Mouse (Mus musculus) stomach, embryonic 16.5 days (tissue): ENCODE results near the gene Epha4. TPM values are rescaled to one million over a fixed set of nuclear protein-coding genes. Genes with fewer than 3 reads are reported as not detected.

Experiments used
- ATAC-seq: fragments of 200-750 bp; cut with Nextera tagmentation; 2 replicates; pipeline ENCODE4 v1.8.0; 2017; ENCODE audit warnings: moderate number of reproducible peaks, moderate TSS enrichment; ENCODE audit not compliant: insufficient read depth, low FRiP score
- H3K27ac ChIP-seq: fragments of 300-500 bp; sonication (generic); 2 replicates; pipeline ENCODE4 v1.5.1; 2014; ENCODE audit warnings: low read length
- H3K27me3 ChIP-seq: fragments of 300-500 bp; sonication (generic); 2 replicates; pipeline ENCODE4 v1.6.1; 2014; ENCODE audit warnings: low read length, control low read depth, mixed read lengths; ENCODE audit not compliant: control insufficient read depth, insufficient read depth
- H3K36me3 ChIP-seq: fragments of 300-500 bp; sonication (generic); 2 replicates; pipeline ENCODE4 v1.6.1; 2014; ENCODE audit warnings: low read length; ENCODE audit not compliant: control insufficient read depth, insufficient read depth
- H3K4me1 ChIP-seq: fragments of 300-500 bp; sonication (generic); 2 replicates; pipeline ENCODE4 v1.6.1; 2014; ENCODE audit warnings: low read length, control low read depth, mixed read lengths; ENCODE audit not compliant: control insufficient read depth, insufficient read depth
- H3K4me2 ChIP-seq: fragments of 300-500 bp; sonication (generic); 2 replicates; pipeline ENCODE4 v1.6.1; 2014; ENCODE audit warnings: low read depth, low read length, mixed read lengths
- H3K4me3 ChIP-seq: fragments of 300-500 bp; sonication (generic); replicated peaks from 2 replicates; pipeline ENCODE4 v1.5.1; 2014; ENCODE audit warnings: mild to moderate bottlenecking, low read length
- H3K9ac ChIP-seq: fragments of 300-500 bp; sonication (generic); 2 replicates; pipeline ENCODE4 v1.6.1; 2014; ENCODE audit warnings: low read length
- H3K9me3 ChIP-seq: fragments of 300-500 bp; sonication (generic); replicated peaks from 2 replicates; pipeline ENCODE4 v1.6.1; 2016; ENCODE audit warnings: low read length, control low read depth; ENCODE audit not compliant: control insufficient read depth
- WGBS: fragments of 180-500 bp; shearing (Covaris S2); extraction: QIAGEN DNeasy Blood & Tissue Kit; methylation state at CpG from one replicate; pipeline ENCODE4 v1.1.7; 2014; 5-methylcytosine and 5-hydroxymethylcytosine counted together
- polyA plus RNA-seq: library from polyadenylated mRNA; unstranded; fragments of >200 nt; fragmentation: Nextera tagmentation; extraction: Ambion mirVana; gene quantifications from 2 replicates; pipeline ENCODE4 v1.2.1, GENCODE M21; 2015

Epha4 gene
- polyA plus RNA-seq, 1 experiment from 2014 or later, result 12.0 TPM

DNA sequence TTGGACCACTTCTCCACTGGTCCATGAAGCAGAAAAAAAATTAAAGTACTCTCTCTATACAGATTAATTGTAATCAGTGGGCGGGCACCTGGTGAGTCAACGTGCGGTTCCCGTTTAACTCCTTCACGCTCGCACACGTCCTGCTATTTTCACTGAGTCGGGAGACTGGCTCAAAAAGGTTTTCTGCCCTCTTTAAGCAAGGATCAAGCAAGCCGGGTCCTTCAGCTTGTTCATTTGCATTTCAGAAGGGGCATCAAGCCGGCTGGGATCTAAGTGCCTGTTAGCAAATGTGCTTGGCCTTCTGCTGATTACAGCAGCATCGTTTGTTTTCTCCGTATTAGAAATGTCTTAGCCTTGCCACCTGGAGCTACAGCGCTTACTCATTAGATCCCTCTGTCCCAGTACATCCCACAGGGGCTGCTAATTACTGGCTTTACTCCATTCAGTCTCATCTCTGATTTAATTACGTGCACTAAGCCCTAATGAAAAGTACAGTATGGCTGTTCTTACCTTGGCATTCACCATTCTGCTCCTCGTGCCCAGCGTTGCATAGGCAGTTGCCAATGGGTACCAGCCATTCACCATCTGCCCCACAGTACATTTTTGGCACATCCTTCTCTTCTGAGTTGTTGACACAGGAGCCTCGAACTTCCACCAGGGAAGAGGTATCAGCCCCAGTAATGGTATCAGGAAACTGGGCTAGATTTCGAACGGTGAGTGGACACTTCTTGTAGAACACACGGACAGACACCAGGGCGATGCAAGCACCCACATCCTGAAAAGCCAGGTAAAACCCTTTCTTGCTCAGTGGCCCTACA is 8.6 kb downstream of the Epha4 start:
- H3K27me3 ChIP-seq, result no peaks in the 10 kb centered on the region
- H3K4me2 ChIP-seq, result peak overlapping the region; percentile 19; the same call in 1 of the 2 replicates
- 61% methylated on average over 21 of the region's 21 CpGs for WGBS
- H3K27ac ChIP-seq, result no peak overlapping the region
- H3K9me3 ChIP-seq, result no peaks in the 10 kb centered on the region
- H3K4me3 ChIP-seq, result no peak overlapping the region; the same call in 1 of the 2 replicates
- no peak overlapping the region for H3K9ac ChIP-seq
- ATAC-seq, result no peak
- H3K4me1 ChIP-seq, result peaks cover 15% of the 10 kb centered on the region
- H3K36me3 ChIP-seq, result peaks cover 5% of the 10 kb centered on the region; the same call in 1 of the 2 replicates

DNA sequence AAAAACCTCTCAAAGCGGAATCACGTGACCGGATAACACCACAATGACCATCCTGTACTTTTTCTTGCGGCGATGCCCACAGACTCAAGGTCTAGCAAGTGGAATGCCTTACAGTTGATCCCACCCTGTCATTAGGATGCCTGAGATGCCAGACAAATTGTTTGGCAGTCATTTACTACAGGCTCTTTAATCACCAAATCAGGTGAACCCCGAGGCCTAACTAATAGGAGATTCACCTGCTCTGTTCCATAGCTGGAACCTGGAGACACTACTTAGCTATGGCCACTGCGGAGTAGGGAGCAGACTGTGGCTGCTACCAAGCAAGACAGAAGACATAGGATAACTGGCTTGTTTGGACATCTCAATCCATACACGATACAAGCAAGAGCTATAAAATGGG is 9.6 kb downstream of the Epha4 start:
- no peak overlapping the region for H3K27ac ChIP-seq
- H3K4me1 ChIP-seq, result peaks cover 15% of the 10 kb centered on the region
- no peak overlapping the region for H3K4me3 ChIP-seq
- WGBS, result 76% methylated on average over 8 of the region's 8 CpGs
- H3K27me3 ChIP-seq, result no peaks in the 10 kb centered on the region
- H3K9ac ChIP-seq, result no peak overlapping the region
- no peak overlapping the region for H3K4me2 ChIP-seq
- peaks cover 5% of the 10 kb centered on the region; the same call in 1 of the 2 replicates for H3K36me3 ChIP-seq
- no peak for ATAC-seq
- H3K9me3 ChIP-seq, result no peaks in the 10 kb centered on the region

DNA sequence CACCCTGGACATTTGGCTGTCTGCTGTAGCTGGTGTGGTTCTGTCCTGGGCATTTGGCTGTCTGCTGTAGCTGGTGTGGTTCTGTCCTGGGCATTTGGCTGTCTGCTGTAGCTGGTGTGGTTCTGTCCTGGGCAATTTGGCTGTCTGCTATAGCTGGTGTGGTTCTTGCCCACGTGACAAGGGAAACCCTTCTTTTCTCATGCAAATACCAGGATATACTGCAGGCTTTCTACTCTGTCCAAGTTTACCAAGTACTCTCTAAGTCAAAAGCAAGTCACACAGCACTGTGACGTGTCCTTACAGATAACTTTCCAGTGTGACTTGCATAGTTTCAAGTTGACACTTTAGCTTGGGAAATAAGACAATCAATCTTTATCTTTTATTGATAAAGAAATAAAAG is 10.1 kb downstream of the Epha4 start:
- Histone ChIP-seq H3K9me3 (no peaks in the 10 kb centered on the region), H3K27ac (no peak overlapping the region), H3K4me3 (no peak overlapping the region), H3K27me3 (no peaks in the 10 kb centered on the region), H3K9ac (no peak overlapping the region), H3K4me2 (0 out of 2 replicates have a peak overlapping the region, but pooled peaks have one; percentile 2), H3K4me1 (peaks cover 15% of the 10 kb centered on the region), H3K36me3 (peaks cover 5% of the 10 kb centered on the region; the same call in 1 of the 2 replicates)
- no peak for ATAC-seq
- 53% methylated on average over 2 of the region's 2 CpGs for WGBS

DNA sequence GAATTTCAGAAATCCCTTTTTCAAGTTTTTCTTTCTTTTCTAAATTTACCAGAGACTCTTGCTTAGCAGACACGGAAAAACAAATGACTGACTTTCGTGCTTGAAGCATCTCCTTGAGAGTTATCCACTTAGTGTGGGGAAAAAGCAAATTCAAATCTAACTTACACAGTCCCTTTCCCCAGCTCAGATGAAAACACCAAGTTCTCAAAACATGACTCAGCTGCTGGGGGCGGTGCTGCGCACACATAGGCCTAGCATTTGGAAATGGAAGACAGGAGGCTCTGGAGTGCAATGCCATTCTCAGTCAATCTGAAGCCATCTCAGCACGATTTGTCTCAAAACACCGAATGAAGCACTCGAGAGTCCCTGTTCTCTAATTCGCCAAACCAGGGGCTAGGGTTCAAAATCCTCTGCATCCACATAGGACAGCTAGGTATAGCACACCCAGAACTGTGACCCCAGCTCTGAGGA is 11.1 kb downstream of the Epha4 start:
- no peak overlapping the region for H3K9ac ChIP-seq
- H3K4me3 ChIP-seq, result no peak overlapping the region
- H3K9me3 ChIP-seq, result no peaks in the 10 kb centered on the region
- H3K36me3 ChIP-seq, result peaks cover 5% of the 10 kb centered on the region; the same call in 1 of the 2 replicates
- H3K4me1 ChIP-seq, result peaks cover 15% of the 10 kb centered on the region
- no peak for ATAC-seq
- no peak overlapping the region for H3K27ac ChIP-seq
- no peaks in the 10 kb centered on the region for H3K27me3 ChIP-seq
- H3K4me2 ChIP-seq, result no peak overlapping the region
- 74% methylated on average over 8 of the region's 8 CpGs for WGBS

DNA sequence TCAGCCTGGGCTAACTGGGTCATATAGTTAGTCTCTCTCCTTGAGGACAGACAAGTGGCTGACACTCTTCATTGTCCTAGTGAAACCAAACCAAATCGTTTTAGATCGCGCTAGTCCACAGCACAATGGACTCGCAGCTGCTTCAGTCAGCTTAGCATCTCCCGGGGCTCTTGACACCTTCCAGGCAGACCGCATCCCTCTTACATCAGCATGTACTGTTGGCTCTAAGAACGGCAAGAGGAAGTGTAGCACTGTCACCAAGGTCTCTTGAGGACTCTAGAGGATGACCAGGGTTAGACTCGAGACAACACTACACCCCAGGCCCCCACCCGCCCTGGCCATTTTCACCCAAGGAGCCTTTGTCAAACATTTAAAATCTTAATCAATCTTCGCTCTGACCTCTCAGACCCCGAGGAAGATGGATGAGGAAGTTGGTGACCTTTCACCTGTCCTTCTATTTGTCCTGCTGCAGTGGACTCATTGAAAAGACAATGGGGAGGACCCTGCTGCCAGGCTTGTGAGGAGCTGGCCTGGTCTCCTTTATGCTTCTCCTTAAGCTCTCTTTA is 12.3 kb downstream of the Epha4 start:
- no peak for ATAC-seq
- WGBS, result 43% methylated on average over 11 of the region's 11 CpGs
- Histone ChIP-seq H3K27me3 (no peaks in the 10 kb centered on the region), H3K36me3 (peaks cover 5% of the 10 kb centered on the region; the same call in 1 of the 2 replicates), H3K4me1 (peaks cover 15% of the 10 kb centered on the region), H3K4me2 (no peak overlapping the region), H3K9me3 (no peaks in the 10 kb centered on the region), H3K4me3 (no peak overlapping the region), H3K9ac (no peak overlapping the region), H3K27ac (no peak overlapping the region)

DNA sequence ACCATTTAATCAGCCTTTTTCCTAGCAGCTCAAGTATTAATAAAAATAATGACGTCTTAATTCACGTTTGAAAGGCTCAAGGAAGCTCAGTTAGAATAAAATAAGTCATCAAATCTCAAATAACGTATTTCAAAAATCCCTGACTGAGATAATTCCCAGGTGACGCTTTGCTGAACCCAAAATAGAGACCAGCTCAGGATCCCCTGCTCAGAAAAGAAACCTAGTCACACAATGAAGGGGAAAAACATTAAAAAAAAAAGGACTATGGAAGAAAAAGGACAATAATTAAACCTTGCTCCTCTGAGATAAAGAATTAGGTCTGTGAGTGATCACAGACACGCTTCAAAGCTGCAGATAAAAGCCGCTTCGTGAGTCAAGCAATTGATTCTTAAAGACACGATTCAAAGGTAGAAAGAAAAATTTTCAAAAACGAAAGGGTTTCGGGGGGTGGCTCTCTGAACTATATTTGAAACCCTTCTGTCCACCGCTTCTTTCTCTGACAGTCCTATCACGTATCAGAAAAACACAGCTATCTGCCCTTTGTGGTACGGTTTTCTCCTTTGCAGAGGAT is 13.4 kb downstream of the Epha4 start:
- Histone ChIP-seq H3K27ac (no peak overlapping the region), H3K4me2 (no peak overlapping the region), H3K9ac (no peak overlapping the region), H3K36me3 (peaks cover 5% of the 10 kb centered on the region; the same call in 1 of the 2 replicates), H3K4me3 (no peak overlapping the region), H3K4me1 (peaks cover 19% of the 10 kb centered on the region), H3K27me3 (no peaks in the 10 kb centered on the region), H3K9me3 (no peaks in the 10 kb centered on the region)
- WGBS, result 84% methylated on average over 13 of the region's 13 CpGs
- no peak for ATAC-seq

DNA sequence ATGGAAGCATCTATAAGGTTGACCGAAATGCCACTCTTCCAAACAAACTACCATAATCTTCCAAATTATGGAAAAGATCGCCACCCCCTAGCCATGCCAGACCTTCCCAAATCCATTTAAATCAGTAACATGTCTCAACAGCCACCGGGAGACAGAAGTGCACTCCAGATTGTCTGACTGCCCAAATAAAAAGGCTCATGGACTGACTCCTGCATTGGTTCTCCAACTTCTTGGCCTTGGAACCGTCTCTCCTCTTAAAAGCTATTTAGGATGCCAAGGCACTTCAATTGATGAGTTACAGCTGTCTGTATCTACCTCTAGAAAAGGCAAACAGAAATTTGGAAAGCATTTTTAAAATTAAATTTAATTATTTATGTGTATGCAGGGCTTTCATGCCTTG is 17.4 kb downstream of the Epha4 start:
- no peaks in the 10 kb centered on the region for H3K36me3 ChIP-seq
- no peaks in the 10 kb centered on the region for H3K9me3 ChIP-seq
- 67% methylated on average over 4 of the region's 4 CpGs for WGBS
- H3K4me3 ChIP-seq, result no peak overlapping the region
- H3K9ac ChIP-seq, result no peak overlapping the region
- ATAC-seq, result no peak
- no peaks in the 10 kb centered on the region for H3K27me3 ChIP-seq
- no peak overlapping the region for H3K4me2 ChIP-seq
- H3K4me1 ChIP-seq, result peaks cover 13% of the 10 kb centered on the region; the same call in 1 of the 2 replicates
- no peak overlapping the region for H3K27ac ChIP-seq

DNA sequence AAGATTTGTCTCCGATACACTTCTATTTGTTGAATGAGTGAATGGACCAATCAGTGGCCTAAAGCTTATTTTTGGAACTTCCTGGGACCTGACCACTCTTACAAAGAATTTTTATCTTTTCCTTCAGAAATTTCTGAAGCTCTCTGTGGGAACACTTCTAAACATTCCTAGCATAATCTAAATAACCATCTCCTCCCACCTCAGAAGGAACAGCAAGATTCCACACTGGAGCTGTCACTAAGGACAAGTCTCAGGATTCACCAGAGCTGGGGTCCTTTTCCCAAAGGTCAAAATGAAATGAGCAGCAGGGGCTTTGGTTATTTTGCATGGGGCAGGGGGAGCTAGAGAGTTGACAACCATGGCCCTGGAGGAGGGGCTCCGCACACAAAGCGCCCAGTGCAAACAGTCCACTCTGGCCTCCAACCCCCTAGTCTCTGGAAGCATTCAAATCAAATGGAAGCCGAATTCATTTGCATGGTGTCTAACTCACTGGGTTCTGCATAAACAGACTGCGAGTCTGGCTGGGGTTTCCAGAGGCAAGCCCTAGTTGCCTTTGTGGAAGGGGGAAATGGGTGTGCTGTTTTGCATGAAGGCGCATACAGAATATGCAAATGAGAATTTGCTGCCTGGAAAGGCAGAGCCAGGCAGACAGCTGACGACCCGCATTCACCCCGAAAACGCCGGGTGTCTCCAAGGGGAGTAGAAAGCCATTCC is 18.3 kb downstream of the Epha4 start:
- 0 out of 2 replicates have a peak overlapping the region, but pooled peaks have one; percentile 8 for H3K4me2 ChIP-seq
- 41% methylated on average over 11 of the region's 11 CpGs for WGBS

More for the DNA sequence above, 18.3 kb downstream of the Epha4 start:
- H3K9me3 ChIP-seq, result no peaks in the 10 kb centered on the region
- peaks cover 13% of the 10 kb centered on the region; the same call in 1 of the 2 replicates for H3K4me1 ChIP-seq
- H3K4me3 ChIP-seq, result no peak overlapping the region
- no peak for ATAC-seq
- H3K27me3 ChIP-seq, result no peaks in the 10 kb centered on the region
- H3K9ac ChIP-seq, result no peak overlapping the region
- no peaks in the 10 kb centered on the region for H3K36me3 ChIP-seq
- no peak overlapping the region for H3K27ac ChIP-seq
